Mouse (Mus musculus): ENCODE results near the gene Avpr1a.

Avpr1a gene

GRCm38 (mm10) chr10:122447861-122448716 lies at the start of gene Avpr1a:
Avpr1a (plus strand) TSS chr10:122448499.
- DNase-seq (ENCODE audit: extremely low spot score, low spot score): peak; percentile 45

GRCm38 (mm10) chr10:122402270-122402669 lies 46.0 kb upstream of the Avpr1a start:
- DNase-seq (ENCODE audit: extremely low spot score, low spot score): no peak

- no peak for DNase-seq (ENCODE audit: extremely low spot score, low spot score)
Measured at GRCm38 (mm10) chr10:122406333-122406732, 42.0 kb upstream of the Avpr1a start.

GRCm38 (mm10) chr10:122408697-122409409 lies 39.4 kb upstream of the Avpr1a start:
- DNase-seq (ENCODE audit: extremely low spot score, low spot score): no peak

GRCm38 (mm10) chr10:122410791-122411190 lies 37.5 kb upstream of the Avpr1a start:
- no peak for DNase-seq (ENCODE audit: extremely low spot score, low spot score)

GRCm38 (mm10) chr10:122432690-122433089 lies 15.6 kb upstream of the Avpr1a start:
- DNase-seq (ENCODE audit: extremely low spot score, low spot score): no peak

- DNase-seq (ENCODE audit: extremely low spot score, low spot score): peak; percentile 75
Measured at GRCm38 (mm10) chr10:122447275-122447674, 1.0 kb upstream of the Avpr1a start.

- peak; percentile 64 for DNase-seq (ENCODE audit: extremely low spot score, low spot score)
Measured at GRCm38 (mm10) chr10:122448717-122449611, 665 bp downstream of the Avpr1a start.

GRCm38 (mm10) chr10:122449856-122450255 lies 1.6 kb downstream of the Avpr1a start:
- DNase-seq (ENCODE audit: extremely low spot score, low spot score): no peak

- DNase-seq (ENCODE audit: extremely low spot score, low spot score): no peak
Measured at GRCm38 (mm10) chr10:122453466-122453865, 5.2 kb downstream of the Avpr1a start.

- no peak for DNase-seq (ENCODE audit: extremely low spot score, low spot score)
Measured at GRCm38 (mm10) chr10:122455793-122456192, 7.5 kb downstream of the Avpr1a start.

GRCm38 (mm10) chr10:122476846-122477245 lies 28.5 kb downstream of the Avpr1a start:
- no peak for DNase-seq (ENCODE audit: extremely low spot score, low spot score)

- DNase-seq (ENCODE audit: extremely low spot score, low spot score): no peak
Measured at GRCm38 (mm10) chr10:122498551-122498950, 50.3 kb downstream of the Avpr1a start.

- no peak for DNase-seq (ENCODE audit: extremely low spot score, low spot score)
Measured at GRCm38 (mm10) chr10:122499306-122499705, 51.0 kb downstream of the Avpr1a start.

All from neural tube, embryonic 10.5 days (tissue).